Mouse (Mus musculus) thymus, postnatal 10 days (tissue): ENCODE results near the gene Ndufs7.

Experiments used
- DNase-seq, 2 experiments: peaks; one replicate each; pipeline ENCODE4 v3.0.0; 2021; ENCODE audit warnings: low spot score in 2 of 2

The Ndufs7 gene

GRCm38 (mm10) chr10:80262169-80262568, 13.2 kb downstream of the Ndufs7 start:
- DNase-seq, result no peak

- no peak for DNase-seq
Measured at GRCm38 (mm10) chr10:80262776-80263365, 13.9 kb downstream of the Ndufs7 start.

GRCm38 (mm10) chr10:80264341-80265148, 15.6 kb downstream of the Ndufs7 start:
- DNase-seq, result peak; percentile 99

- DNase-seq, result no peak
Measured at GRCm38 (mm10) chr10:80265149-80265486, 16.2 kb downstream of the Ndufs7 start.

- no peak for DNase-seq
Measured at GRCm38 (mm10) chr10:80270099-80270498, 21.2 kb downstream of the Ndufs7 start.

GRCm38 (mm10) chr10:80270734-80271181, 21.8 kb downstream of the Ndufs7 start:
- no peak for DNase-seq

- DNase-seq, result no peak
Measured at GRCm38 (mm10) chr10:80271186-80271843, 22.4 kb downstream of the Ndufs7 start.

- DNase-seq, result no peak
Measured at GRCm38 (mm10) chr10:80271870-80272585, 23.1 kb downstream of the Ndufs7 start.

GRCm38 (mm10) chr10:80273847-80274246, 24.9 kb downstream of the Ndufs7 start:
- DNase-seq, result no peak

- no peak for DNase-seq
Measured at GRCm38 (mm10) chr10:80276238-80276637, 27.3 kb downstream of the Ndufs7 start.

- no peak for DNase-seq
Measured at GRCm38 (mm10) chr10:80278390-80278789, 29.5 kb downstream of the Ndufs7 start.

GRCm38 (mm10) chr10:80279273-80279672, 30.4 kb downstream of the Ndufs7 start:
- DNase-seq, result no peak

GRCm38 (mm10) chr10:80281304-80281703, 32.4 kb downstream of the Ndufs7 start:
- DNase-seq, result no peak

- no peak for DNase-seq
Measured at GRCm38 (mm10) chr10:80281921-80282371, 33.0 kb downstream of the Ndufs7 start.

- no peak for DNase-seq
Measured at GRCm38 (mm10) chr10:80282481-80283441, 33.8 kb downstream of the Ndufs7 start.

- no peak for DNase-seq
Measured at GRCm38 (mm10) chr10:80285222-80286070, 36.5 kb downstream of the Ndufs7 start.

GRCm38 (mm10) chr10:80288097-80288496, 39.2 kb downstream of the Ndufs7 start:
- no peak for DNase-seq

GRCm38 (mm10) chr10:80288657-80289056, 39.7 kb downstream of the Ndufs7 start:
- no peak for DNase-seq

GRCm38 (mm10) chr10:80292251-80293146, 43.6 kb downstream of the Ndufs7 start, which contains the start of gene Rps15:
Rps15 (plus strand) TSS chr10:80292453.
- peak; percentile 92 to 94 for DNase-seq
